Mouse (Mus musculus) bone marrow macrophage, adult 2 months (primary cell): ENCODE measurements around the gene Acot7. TPM values are rescaled to one million over a fixed set of nuclear protein-coding genes. Genes with fewer than 3 reads are reported as not detected.

Source experiments
- H3K27ac ChIP-seq: 2 replicates; pipeline ENCODE4 v1.5.1; 2012; ENCODE audit warnings: low read depth, low read length; ENCODE audit not compliant: insufficient read depth
- H3K4me1 ChIP-seq: 2 replicates; pipeline ENCODE4 v1.6.1; 2012; ENCODE audit warnings: low read length; ENCODE audit not compliant: control insufficient read depth, insufficient read depth
- H3K4me3 ChIP-seq: 2 replicates; pipeline ENCODE4 v1.5.1; 2012; ENCODE audit warnings: mild to moderate bottlenecking, low read length, moderate library complexity; ENCODE audit not compliant: insufficient read depth
- CTCF ChIP-seq: IDR thresholded peaks from 2 replicates; pipeline ENCODE4 v1.5.1; 2012; ENCODE audit warnings: low read depth, mild to moderate bottlenecking, low read length, moderate library complexity
- POLR2A ChIP-seq: IDR thresholded peaks from 2 replicates; pipeline ENCODE4 v1.6.1; 2012; ENCODE audit warnings: mild to moderate bottlenecking, low read depth, low read length, borderline replicate concordance
- polyA plus RNA-seq: library from polyadenylated mRNA; stranded (reverse); fragments of >200 nt; gene quantifications from 2 replicates; pipeline ENCODE4 v1.2.4, GENCODE M21; 2012; ENCODE audit not compliant: missing spikeins, insufficient read depth, insufficient read length

Gene Acot7
- polyA plus RNA-seq, 1 experiment, result 46.2 TPM

DNA sequence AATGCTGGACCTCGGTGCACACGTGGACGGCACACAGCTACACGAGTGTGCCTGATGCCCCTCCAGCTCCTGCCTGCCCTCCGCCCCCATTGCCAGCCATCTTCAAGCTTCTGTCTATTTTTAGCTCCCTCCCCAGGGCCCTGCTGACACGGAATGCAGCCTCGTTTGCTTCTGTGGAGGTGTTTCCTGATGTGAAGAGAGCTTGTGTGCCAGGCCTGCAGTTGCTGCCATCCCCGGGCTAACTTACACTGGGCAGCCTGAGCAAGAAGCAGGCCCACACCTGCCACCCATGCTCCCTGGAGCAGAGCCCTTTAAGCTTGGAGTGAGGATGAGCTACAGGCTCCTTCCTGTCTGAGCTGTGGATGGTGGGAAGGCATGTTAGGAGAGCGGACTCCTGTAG is 84.3 kb downstream of the Acot7 start:
- TF ChIP-seq CTCF (no peak), POLR2A (no peak)
- Histone ChIP-seq H3K4me1 (peaks cover 18% of the 10 kb centered on the region), H3K4me3 (no peak overlapping the region), H3K27ac (no peak overlapping the region)

DNA sequence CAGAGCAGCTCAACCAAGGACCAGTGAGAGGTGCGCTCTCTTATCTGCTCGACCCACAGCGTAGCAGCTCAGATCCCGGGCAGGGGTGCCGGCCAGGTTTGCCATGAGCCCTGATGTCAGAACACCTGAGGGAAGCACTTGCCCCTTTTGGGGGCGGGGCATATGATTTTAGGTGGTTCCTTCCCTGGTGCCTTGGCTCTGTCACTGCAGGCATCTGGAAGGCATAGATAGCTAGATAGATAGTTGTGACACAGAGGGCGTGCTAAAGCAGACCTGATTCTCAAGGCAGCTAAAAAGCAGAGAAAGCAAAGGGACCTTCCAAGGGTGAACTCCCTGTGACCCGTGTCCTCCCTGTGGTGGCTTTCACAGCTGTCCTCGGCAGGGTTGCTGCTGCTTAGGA is 85.2 kb downstream of the Acot7 start:
- no peak for TF ChIP-seq CTCF
- TF ChIP-seq POLR2A, result no peak
- no peak overlapping the region for H3K27ac ChIP-seq
- no peak overlapping the region for H3K4me3 ChIP-seq
- peaks cover 18% of the 10 kb centered on the region for H3K4me1 ChIP-seq

DNA sequence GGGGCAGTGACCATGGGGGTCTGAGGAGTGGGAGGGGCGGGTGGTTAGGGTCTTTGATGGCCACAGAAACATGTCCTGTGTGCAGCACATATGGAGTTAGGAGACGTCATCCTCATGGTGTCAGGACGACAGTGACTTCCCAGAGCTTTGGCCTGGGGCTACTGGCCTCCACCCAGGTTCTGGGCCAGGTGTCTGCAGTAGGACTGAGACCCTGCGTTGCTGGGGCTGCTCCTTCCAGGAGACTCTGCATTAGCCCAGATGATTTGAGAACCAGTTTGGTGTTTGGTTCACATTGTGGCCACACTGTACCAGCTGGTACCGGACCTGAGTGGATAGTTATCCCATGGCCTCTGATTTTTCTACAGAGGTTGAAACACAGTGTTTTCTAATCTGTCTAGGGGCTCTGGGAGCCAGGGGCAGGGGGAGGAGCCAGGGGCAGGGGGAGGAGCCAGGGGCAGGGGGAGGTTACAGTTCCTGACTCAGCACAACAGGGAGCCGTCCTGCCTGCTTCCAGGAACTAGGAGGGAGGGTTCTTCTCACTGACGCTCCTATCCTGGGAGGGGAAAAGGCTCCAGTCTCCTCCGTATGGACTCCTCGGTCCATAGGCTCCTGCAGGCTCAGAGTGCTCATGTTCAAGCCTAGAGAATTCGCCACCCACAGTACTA is 85.7 kb downstream of the Acot7 start:
- Histone ChIP-seq H3K27ac (no peak overlapping the region), H3K4me3 (no peak overlapping the region), H3K4me1 (peaks cover 18% of the 10 kb centered on the region)
- no peak for TF ChIP-seq POLR2A
- TF ChIP-seq CTCF, result no peak

DNA sequence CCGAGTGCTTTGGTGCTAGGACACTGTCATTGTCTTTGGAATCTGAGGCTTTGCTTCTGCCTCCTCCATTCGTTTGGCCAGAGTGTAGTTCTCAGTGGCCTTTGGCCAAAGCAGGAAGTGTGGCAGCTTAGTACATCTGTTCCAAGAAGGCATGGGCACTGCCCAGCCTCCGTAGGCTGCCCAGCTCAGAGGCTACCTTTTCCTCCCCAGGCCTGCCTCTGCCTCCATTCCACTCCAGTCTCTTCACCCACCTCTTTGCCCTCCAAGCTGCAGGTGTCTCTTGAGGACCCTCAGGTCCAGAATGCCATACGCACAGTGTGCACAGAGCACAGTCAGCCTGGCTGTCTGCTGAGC is 86.2 kb downstream of the Acot7 start:
- Histone ChIP-seq H3K4me1 (peaks cover 18% of the 10 kb centered on the region), H3K27ac (no peak overlapping the region), H3K4me3 (no peak overlapping the region)
- TF ChIP-seq POLR2A (no peak), CTCF (no peak)

GRCm38 (mm10) chr4:152264867-152265568 is 87.1 kb downstream of the Acot7 start:
- TF ChIP-seq CTCF (0 out of 2 replicates have a peak, but pooled peaks have one; percentile 11), POLR2A (no peak)
- no peak overlapping the region for H3K4me3 ChIP-seq
- no peak overlapping the region for H3K27ac ChIP-seq
- peaks cover 14% of the 10 kb centered on the region for H3K4me1 ChIP-seq

DNA sequence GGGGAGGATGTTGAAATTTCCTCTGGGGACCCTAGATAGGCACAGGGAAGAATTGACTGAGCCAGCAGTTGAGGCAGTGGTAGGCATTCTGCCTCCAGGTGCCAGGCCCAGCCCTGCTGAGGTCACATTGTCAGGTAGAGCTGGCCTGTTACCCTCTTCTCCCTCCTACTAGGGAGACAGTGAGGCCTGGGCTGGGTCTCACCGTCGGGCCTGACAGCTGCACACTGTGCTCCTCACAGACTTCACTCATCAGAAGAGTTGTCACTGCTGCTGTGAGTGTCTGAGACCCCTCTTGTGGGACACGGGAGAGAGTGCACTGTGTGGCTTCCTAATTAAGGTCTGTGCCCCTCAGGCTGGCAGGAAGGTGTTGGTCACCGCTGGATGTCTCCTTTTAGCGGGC is 87.9 kb downstream of the Acot7 start:
- no peak overlapping the region for H3K27ac ChIP-seq
- TF ChIP-seq CTCF (no peak), POLR2A (no peak)
- peaks cover 6% of the 10 kb centered on the region for H3K4me1 ChIP-seq
- H3K4me3 ChIP-seq, result no peak overlapping the region

DNA sequence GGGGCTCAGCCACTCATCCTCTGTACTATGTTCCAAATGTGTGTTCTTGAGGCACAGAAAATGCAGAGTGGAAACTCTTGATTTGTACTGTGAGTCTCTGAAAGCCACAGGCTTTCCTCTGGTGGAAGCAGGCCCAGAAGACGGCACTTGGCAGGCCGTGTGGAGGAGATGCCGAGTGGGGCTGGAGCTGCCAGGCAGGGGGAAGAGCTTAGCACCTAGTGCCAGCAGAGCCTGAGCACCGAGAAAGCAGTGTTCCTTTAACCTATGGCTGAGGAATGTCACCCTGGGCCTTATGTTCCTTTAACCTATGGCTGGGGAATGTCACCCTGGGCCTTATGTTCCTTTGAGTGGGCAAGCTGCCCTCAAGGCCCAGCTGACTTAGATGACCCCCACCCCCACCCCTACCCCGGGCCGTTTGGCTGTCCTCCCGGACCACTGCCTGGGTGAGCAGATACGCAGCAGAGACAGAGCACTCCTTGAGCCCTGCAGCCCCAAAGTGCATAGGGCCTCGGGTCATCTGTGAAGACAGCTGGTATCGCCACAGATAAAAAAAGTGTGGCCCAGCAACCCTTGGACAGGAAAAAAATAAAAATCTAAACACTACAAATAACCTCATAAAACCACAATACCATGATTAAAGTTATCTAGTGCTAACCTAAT is 88.4 kb downstream of the Acot7 start:
- no peak overlapping the region for H3K4me3 ChIP-seq
- no peak overlapping the region for H3K27ac ChIP-seq
- 0 out of 2 replicates have a peak, but pooled peaks cover 4% of the 10 kb centered on the region for H3K4me1 ChIP-seq
- TF ChIP-seq POLR2A (no peak), CTCF (no peak)

DNA sequence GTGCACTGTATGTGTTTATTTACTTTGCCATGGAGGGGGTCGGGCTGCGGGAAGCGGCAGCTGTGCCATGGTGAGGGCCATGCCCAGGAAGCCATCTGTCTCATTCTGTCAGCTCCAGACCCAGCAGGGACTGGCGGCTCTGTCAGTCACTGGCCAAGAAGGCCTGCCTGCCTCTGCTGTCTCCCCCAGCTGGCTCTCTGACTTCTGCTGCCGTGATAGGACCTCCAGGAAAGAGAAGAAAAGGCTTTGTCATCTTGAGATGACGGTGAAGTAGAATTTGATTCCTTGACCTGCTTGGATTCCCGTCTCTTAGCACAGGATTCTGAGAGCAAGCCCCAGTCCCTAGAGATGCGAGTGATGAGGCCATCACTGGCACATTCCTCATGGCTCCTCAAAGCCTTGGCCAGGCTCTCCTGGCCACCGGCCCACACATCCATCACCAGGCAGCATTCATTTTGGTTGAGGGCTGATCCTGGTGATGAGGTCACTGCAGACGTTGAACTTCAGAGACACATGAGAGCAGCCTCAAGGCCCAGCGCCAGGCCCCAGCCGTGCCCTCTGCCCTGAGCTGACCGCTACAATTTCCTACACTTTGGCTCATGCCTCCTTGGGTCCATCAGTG is 89.9 kb downstream of the Acot7 start:
- Histone ChIP-seq H3K27ac (no peak overlapping the region), H3K4me3 (no peak overlapping the region), H3K4me1 (0 out of 2 replicates have a peak, but pooled peaks cover 4% of the 10 kb centered on the region)
- TF ChIP-seq CTCF, result no peak
- TF ChIP-seq POLR2A, result no peak

DNA sequence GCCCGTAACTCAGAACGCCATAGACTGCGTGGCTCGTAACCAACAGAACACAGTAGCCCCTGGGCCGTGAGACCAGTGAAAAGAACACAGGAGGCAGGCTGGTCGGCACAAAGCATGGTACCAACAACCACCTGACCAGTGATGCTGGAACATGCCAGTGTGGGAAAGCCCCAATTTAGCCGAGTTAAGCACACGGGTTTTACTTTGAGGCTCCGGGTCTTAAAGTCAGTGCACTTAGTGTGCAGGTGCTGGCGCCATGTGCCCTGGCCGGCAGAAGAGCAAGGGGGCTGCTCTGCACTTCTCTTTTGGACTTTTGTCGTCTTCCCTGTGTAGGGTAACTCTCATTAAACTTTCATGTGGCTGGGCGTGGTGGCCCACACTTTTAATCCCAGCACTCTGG is 92.0 kb downstream of the Acot7 start:
- Histone ChIP-seq H3K4me1 (no peaks in the 10 kb centered on the region), H3K4me3 (no peak overlapping the region), H3K27ac (no peak overlapping the region)
- TF ChIP-seq POLR2A (no peak), CTCF (no peak)

DNA sequence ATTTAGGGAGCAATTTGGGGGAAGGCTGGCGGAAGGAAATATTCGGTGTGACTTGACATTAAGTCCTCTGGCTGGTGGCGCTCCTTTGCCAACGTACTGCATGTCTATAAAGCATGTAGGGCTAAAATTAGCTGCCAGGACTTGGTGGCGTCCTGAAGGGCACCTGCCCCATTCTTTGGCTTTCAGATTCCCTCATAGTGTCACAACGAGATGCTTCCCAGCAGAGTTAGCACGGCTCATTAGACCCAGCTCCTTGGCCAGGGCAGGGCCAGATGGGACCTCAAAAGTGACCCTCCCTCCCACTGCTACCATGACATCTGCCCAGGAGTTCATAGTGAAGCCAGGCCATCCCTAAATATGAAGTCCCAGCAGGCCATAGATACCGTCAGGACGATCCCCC is 92.7 kb downstream of the Acot7 start:
- H3K27ac ChIP-seq, result no peak overlapping the region

More for the DNA sequence above, 92.7 kb downstream of the Acot7 start:
- no peak overlapping the region for H3K4me3 ChIP-seq
- TF ChIP-seq POLR2A (no peak), CTCF (no peak)
- no peaks in the 10 kb centered on the region for H3K4me1 ChIP-seq
